Mouse (Mus musculus): ENCODE measurements around the gene Map4k2. TPM values are rescaled to one million over a fixed set of nuclear protein-coding genes. Genes with fewer than 3 reads are reported as not detected.
A peak's percentile ranks its signal among the peaks of the same experiment; 100 is the strongest.

Gene Map4k2
- total and polyA plus RNA-seq, 3 experiments: 8.0 to 22.3 TPM; not detected in 1

DNA sequence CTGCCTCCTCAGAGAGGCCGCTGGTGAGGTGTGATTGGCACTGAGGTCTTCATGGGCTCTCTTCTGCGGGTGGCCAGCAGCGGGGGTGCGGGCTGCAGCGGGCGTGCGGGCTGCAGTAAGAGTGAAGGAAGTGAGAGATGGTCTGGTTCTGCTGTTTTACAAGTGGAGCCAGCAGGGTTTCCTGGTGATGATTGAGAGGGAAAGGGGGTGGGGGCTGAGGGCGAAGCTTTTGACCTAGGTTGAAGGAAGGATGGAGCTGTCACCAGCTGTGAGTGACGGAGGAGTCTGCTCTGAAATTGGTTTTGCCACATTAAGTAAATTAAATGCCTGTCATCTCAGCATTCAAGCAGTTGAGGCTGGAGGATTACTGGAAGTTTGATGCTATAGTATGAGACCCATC lies 7.8 kb downstream of the Map4k2 start:
- H3K9me3 ChIP-seq (replicated peaks; ENCODE audit: insufficient read depth, low read length): no peaks in the 10 kb centered on the region
- H3K27ac ChIP-seq (ENCODE audit: control insufficient read depth, low read depth, low read length): no peak overlapping the region
- no peaks in the 10 kb centered on the region; a peak in 1 of 4 replicates for H3K36me3 ChIP-seq (ENCODE audit: control insufficient read depth in 1 of 2, insufficient read depth in 2 of 2, low read length in 2 of 2)
- no peaks in the 10 kb centered on the region for H3K27me3 ChIP-seq (ENCODE audit: control insufficient read depth in 1 of 2, insufficient read depth in 2 of 2, low read length in 2 of 2)
- no peaks in the 10 kb centered on the region for H3K79me2 ChIP-seq (ENCODE audit: control insufficient read depth, insufficient read depth, low read length, poor library complexity)
- H3K4me3 ChIP-seq (ENCODE audit: control insufficient read depth in 1 of 2, insufficient read depth in 1 of 2, low read depth in 2 of 2, low read length in 2 of 2): no peak overlapping the region
- H3K4me1 ChIP-seq (ENCODE audit: control insufficient read depth in 1 of 2, insufficient read depth in 2 of 2, low read length in 2 of 2): peaks cover 0 to 2% of the 10 kb centered on the region in 2 experiments; a peak in 2 of 4 replicates
- H3K9ac ChIP-seq (ENCODE audit: control insufficient read depth, low read depth, low read length, poor library complexity, severe bottlenecking): no peak overlapping the region
- TF ChIP-seq SIN3A (IDR thresholded peaks at IDR 0.05; ENCODE audit: low read length) (no peak), SMC3 (IDR thresholded peaks at IDR 0.05; ENCODE audit: low read depth, low read length) (no peak)
- no peak for DNase-seq (ENCODE audit: low read depth, low spot score)

- H3K79me2 ChIP-seq (ENCODE audit: control insufficient read depth, insufficient read depth, low read length, poor library complexity): no peaks in the 10 kb centered on the region
- no peaks in the 10 kb centered on the region for H3K9me3 ChIP-seq (replicated peaks; ENCODE audit: insufficient read depth, low read length)
- H3K4me1 ChIP-seq (ENCODE audit: control insufficient read depth in 1 of 2, insufficient read depth in 2 of 2, low read length in 2 of 2): peaks cover 0 to 2% of the 10 kb centered on the region in 2 experiments; a peak in 2 of 4 replicates
- no peaks in the 10 kb centered on the region for H3K27me3 ChIP-seq (ENCODE audit: control insufficient read depth in 1 of 2, insufficient read depth in 2 of 2, low read length in 2 of 2)
- TF ChIP-seq GATA1 (IDR thresholded peaks at IDR 0.05; ENCODE audit: low read depth, low read length): 0 out of 2 replicates have a peak, but pooled peaks have one; percentile 5
- TF ChIP-seq CHD1 (IDR thresholded peaks at IDR 0.05; ENCODE audit: low read depth, low read length): no peak
- no peak for TF ChIP-seq ETS1 (IDR thresholded peaks at IDR 0.05; ENCODE audit: low read depth, low read length)
- H3K27ac ChIP-seq (ENCODE audit: control insufficient read depth, low read depth, low read length): no peak overlapping the region
- H3K36me3 ChIP-seq (ENCODE audit: control insufficient read depth in 1 of 2, insufficient read depth in 2 of 2, low read length in 2 of 2): no peaks in the 10 kb centered on the region; a peak in 1 of 4 replicates
- no peak overlapping the region for H3K9ac ChIP-seq (ENCODE audit: control insufficient read depth, low read depth, low read length, poor library complexity, severe bottlenecking)
- no peak for DNase-seq (ENCODE audit: low read depth, low spot score)
- H3K4me3 ChIP-seq (ENCODE audit: control insufficient read depth in 1 of 2, insufficient read depth in 1 of 2, low read depth in 2 of 2, low read length in 2 of 2): no peak overlapping the region
Measured at GRCm38 (mm10) chr19:6349215-6349983, 8.5 kb downstream of the Map4k2 start.

- H3K4me3 ChIP-seq (ENCODE audit: control insufficient read depth in 1 of 2, insufficient read depth in 1 of 2, low read depth in 2 of 2, low read length in 2 of 2): no peak overlapping the region
- no peaks in the 10 kb centered on the region for H3K27me3 ChIP-seq (ENCODE audit: control insufficient read depth in 1 of 2, insufficient read depth in 2 of 2, low read length in 2 of 2)
- TF ChIP-seq CTCF (IDR thresholded peaks at IDR 0.05 in 2 of 3, conservative IDR thresholded peaks at IDR 0.05 in 1 of 3; ENCODE audit: control insufficient read depth in 1 of 3, insufficient read depth in 1 of 3, low read depth in 2 of 3, low read length in 3 of 3, poor library complexity in 1 of 3, severe bottlenecking in 1 of 3) (no peak), CHD1 (IDR thresholded peaks at IDR 0.05; ENCODE audit: low read depth, low read length) (no peak), ZNF384 (IDR thresholded peaks at IDR 0.05; ENCODE audit: low read depth, low read length) (peak; percentile 77), MAX (IDR thresholded peaks at IDR 0.05; ENCODE audit: low read length) (no peak), E2F4 (IDR thresholded peaks at IDR 0.05; ENCODE audit: borderline replicate concordance, low read depth, low read length) (no peak), TCF12 (IDR thresholded peaks at IDR 0.05; ENCODE audit: low read depth, low read length) (no peak), MYB (IDR thresholded peaks at IDR 0.05; ENCODE audit: low read depth, low read length) (no peak), HCFC1 (IDR thresholded peaks at IDR 0.05; ENCODE audit: low read depth, low read length) (no peak)
- H3K27ac ChIP-seq (ENCODE audit: control insufficient read depth, low read depth, low read length): no peak overlapping the region
- DNase-seq (ENCODE audit: low read depth, low spot score): no peak
- H3K9me3 ChIP-seq (replicated peaks; ENCODE audit: insufficient read depth, low read length): no peaks in the 10 kb centered on the region
- no peaks in the 10 kb centered on the region; a peak in 1 of 4 replicates for H3K36me3 ChIP-seq (ENCODE audit: control insufficient read depth in 1 of 2, insufficient read depth in 2 of 2, low read length in 2 of 2)
- no peaks in the 10 kb centered on the region for H3K79me2 ChIP-seq (ENCODE audit: control insufficient read depth, insufficient read depth, low read length, poor library complexity)
- H3K4me1 ChIP-seq (ENCODE audit: control insufficient read depth in 1 of 2, insufficient read depth in 2 of 2, low read length in 2 of 2): peaks cover 0 to 2% of the 10 kb centered on the region in 2 experiments; a peak in 2 of 4 replicates
- H3K9ac ChIP-seq (ENCODE audit: control insufficient read depth, low read depth, low read length, poor library complexity, severe bottlenecking): no peak overlapping the region
Measured at GRCm38 (mm10) chr19:6351431-6352106, 10.6 kb downstream of the Map4k2 start.
